Mouse (Mus musculus) limb, embryonic 11.5 days (tissue): ENCODE data around the gene Gna14. TPM values are rescaled to one million over a fixed set of nuclear protein-coding genes. Genes with fewer than 3 reads are reported as not detected.

ENCODE experiments used
- ATAC-seq: fragments of 200-750 bp; cut with Nextera tagmentation; 2 replicates; pipeline ENCODE4 v1.8.0; 2017; ENCODE audit warnings: low read depth; ENCODE audit not compliant: insufficient number of reproducible peaks, low FRiP score, low TSS enrichment
- DNase-seq: peaks from one replicate; pipeline ENCODE4 v3.0.0-alpha.2; 2015; ENCODE audit warnings: low spot score
- H3K27ac ChIP-seq: fragments of 300-500 bp; sonication (generic); replicated peaks from 2 replicates; pipeline ENCODE4 v1.5.1; 2014; ENCODE audit warnings: low read depth, mild to moderate bottlenecking, low read length
- H3K27me3 ChIP-seq: fragments of 300-500 bp; sonication (generic); 2 replicates; pipeline ENCODE4 v1.6.1; 2014; ENCODE audit warnings: mild to moderate bottlenecking, low read length, mixed read lengths; ENCODE audit not compliant: control insufficient read depth, insufficient read depth
- H3K36me3 ChIP-seq: fragments of 300-500 bp; sonication (generic); 2 replicates; pipeline ENCODE4 v1.6.1; 2014; ENCODE audit warnings: mild to moderate bottlenecking, low read length, moderate library complexity, mixed read lengths; ENCODE audit not compliant: control insufficient read depth, insufficient read depth
- H3K4me1 ChIP-seq: fragments of 300-500 bp; sonication (generic); 2 replicates; pipeline ENCODE4 v1.6.1; 2014; ENCODE audit warnings: low read length, mixed read lengths; ENCODE audit not compliant: control insufficient read depth, insufficient read depth
- H3K4me2 ChIP-seq: fragments of 300-500 bp; sonication (generic); 2 replicates; pipeline ENCODE4 v1.6.1; 2014; ENCODE audit warnings: low read depth, mild to moderate bottlenecking, moderate library complexity; ENCODE audit not compliant: severe bottlenecking
- H3K4me3 ChIP-seq: fragments of 300-500 bp; sonication (generic); 2 replicates; pipeline ENCODE4 v1.5.1; 2014; ENCODE audit warnings: low read depth, low read length
- H3K9ac ChIP-seq: fragments of 300-500 bp; sonication (generic); 2 replicates; pipeline ENCODE4 v1.6.1; 2014; ENCODE audit warnings: mild to moderate bottlenecking, low read length
- H3K9me3 ChIP-seq: fragments of 300-500 bp; sonication (generic); 2 replicates; pipeline ENCODE4 v1.6.1; 2016; ENCODE audit warnings: low read length; ENCODE audit not compliant: control insufficient read depth
- WGBS: fragments of 180-500 bp; shearing (Covaris S2); extraction: QIAGEN DNeasy Blood & Tissue Kit; methylation state at CpG from one replicate; pipeline ENCODE4 v1.1.7; 2014; 5-methylcytosine and 5-hydroxymethylcytosine counted together
- polyA plus RNA-seq: library from polyadenylated mRNA; unstranded; fragments of >200 nt; fragmentation: Nextera tagmentation; extraction: Ambion mirVana; gene quantifications from 2 replicates; pipeline ENCODE4 v1.2.1, GENCODE M21; 2014

The Gna14 gene
- polyA plus RNA-seq, 1 experiment from 2014 or later, result 0.13 TPM

DNA sequence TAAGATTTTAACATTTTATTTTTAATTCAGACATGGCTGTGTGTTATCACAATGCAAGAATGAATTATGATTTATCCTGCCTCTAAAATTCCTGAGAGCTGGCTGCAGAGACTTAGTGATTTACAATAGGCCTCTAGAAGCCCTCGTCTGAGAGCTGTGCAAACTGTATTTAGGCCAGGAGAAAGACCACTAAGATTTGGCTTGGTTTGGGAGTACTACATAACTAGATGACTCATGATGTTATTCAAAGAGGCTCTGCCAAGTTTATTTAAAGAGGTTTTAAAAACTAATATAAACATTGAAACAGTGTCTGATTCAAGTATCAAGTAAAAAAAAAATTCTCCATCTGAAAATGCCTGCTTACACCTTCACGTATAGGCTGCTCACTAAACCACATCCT lies 123.0 kb downstream of the Gna14 start:
- Histone ChIP-seq H3K9ac (no peak overlapping the region), H3K36me3 (no peaks in the 10 kb centered on the region), H3K9me3 (no peaks in the 10 kb centered on the region), H3K27ac (no peak overlapping the region), H3K27me3 (no peaks in the 10 kb centered on the region), H3K4me1 (no peaks in the 10 kb centered on the region), H3K4me3 (no peak overlapping the region), H3K4me2 (no peak overlapping the region)
- DNase-seq (no peak), ATAC-seq (no peak)
- WGBS, result 82% methylated on average over 2 of the region's 2 CpGs

DNA sequence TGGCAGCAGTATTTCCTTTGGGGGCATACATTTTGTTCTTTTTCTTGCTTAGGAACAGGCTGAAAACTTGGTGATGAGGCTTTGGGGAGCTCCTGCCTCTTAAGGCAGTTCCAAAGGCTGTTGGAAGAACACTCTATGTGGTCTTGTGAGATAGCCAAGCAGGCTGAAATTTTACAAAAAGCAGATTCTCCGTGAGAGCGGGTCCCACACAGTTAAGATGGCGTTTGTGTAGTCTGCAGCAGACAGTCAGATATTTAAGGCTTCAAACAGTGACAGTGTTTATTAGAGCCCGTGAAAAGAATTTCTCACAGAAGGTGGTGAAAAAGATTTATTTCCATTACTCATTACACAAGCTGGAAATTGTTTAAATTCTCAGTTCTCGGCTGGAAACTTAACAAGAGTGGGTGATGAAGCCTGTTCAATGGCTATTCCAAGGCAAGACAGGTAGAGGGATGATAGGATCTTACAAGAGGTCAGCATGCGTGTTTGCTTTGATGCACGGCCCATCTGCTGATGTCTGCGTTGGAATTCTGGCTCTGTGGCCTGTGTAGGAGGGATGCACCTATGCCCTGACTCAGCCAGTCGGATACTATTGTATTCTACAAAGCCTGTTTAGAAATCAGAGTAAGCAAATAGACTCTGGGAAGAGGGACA lies 123.8 kb downstream of the Gna14 start:
- no peak for ATAC-seq
- no peak overlapping the region for H3K27ac ChIP-seq

DNA sequence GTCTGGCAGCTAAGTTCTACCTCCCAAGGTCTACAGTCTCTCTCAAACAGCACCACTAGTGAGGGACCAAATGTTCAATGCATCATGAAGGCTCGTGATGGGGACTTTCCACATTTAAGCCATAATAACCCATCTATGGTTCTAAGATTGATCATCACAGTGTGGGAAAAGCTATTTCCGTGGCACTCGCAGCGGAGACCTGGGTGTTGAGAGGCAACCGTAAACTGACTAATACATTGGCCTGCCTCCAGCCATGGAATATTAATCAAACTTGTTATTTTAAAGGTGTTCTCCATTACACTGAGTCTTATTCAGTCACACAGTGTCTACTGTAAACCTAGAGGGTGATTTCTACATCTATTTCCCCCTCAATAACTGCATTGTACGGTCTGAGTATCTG lies 127.1 kb downstream of the Gna14 start:
- Histone ChIP-seq H3K9ac (no peak overlapping the region), H3K27ac (no peak overlapping the region), H3K9me3 (no peaks in the 10 kb centered on the region), H3K27me3 (no peaks in the 10 kb centered on the region), H3K4me2 (no peak overlapping the region), H3K36me3 (no peaks in the 10 kb centered on the region), H3K4me3 (no peak overlapping the region), H3K4me1 (no peaks in the 10 kb centered on the region)
- WGBS, result 91% methylated on average over 6 of the region's 6 CpGs
- DNase-seq (no peak), ATAC-seq (no peak)

More for the DNA sequence above, 123.8 kb downstream of the Gna14 start:
- no peaks in the 10 kb centered on the region for H3K27me3 ChIP-seq
- 79% methylated on average over 9 of the region's 9 CpGs for WGBS
- no peak for DNase-seq
- H3K4me3 ChIP-seq, result no peak overlapping the region
- no peak overlapping the region for H3K9ac ChIP-seq
- no peaks in the 10 kb centered on the region for H3K36me3 ChIP-seq
- H3K4me2 ChIP-seq, result no peak overlapping the region
- H3K9me3 ChIP-seq, result no peaks in the 10 kb centered on the region
- no peaks in the 10 kb centered on the region for H3K4me1 ChIP-seq

DNA sequence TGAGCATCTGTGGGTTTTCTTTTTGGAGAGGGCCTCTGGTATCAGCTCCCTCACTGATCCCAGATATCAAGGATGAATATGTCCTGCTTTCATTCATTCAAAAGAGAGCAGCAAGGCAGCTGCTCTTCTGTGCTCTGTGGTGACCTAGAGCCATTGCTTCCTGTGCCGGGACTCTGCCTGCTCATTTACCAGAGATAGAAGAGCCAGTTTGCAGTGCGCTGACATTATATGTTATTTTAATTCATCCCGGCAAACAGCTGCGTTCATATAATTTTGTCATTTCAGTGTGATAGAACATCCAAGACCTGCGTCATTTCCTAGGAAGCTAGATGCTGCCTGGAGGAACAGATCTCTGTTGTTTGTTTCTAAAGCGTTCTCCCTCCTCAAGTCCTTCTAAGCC lies 141.2 kb downstream of the Gna14 start:
- Histone ChIP-seq H3K36me3 (no peaks in the 10 kb centered on the region), H3K27ac (no peak overlapping the region), H3K9ac (no peak overlapping the region), H3K4me2 (no peak overlapping the region), H3K4me1 (no peaks in the 10 kb centered on the region), H3K27me3 (no peaks in the 10 kb centered on the region), H3K4me3 (no peak overlapping the region), H3K9me3 (no peaks in the 10 kb centered on the region)
- DNase-seq (no peak), ATAC-seq (no peak)
- WGBS, result 90% methylated on average over 6 of the region's 6 CpGs

DNA sequence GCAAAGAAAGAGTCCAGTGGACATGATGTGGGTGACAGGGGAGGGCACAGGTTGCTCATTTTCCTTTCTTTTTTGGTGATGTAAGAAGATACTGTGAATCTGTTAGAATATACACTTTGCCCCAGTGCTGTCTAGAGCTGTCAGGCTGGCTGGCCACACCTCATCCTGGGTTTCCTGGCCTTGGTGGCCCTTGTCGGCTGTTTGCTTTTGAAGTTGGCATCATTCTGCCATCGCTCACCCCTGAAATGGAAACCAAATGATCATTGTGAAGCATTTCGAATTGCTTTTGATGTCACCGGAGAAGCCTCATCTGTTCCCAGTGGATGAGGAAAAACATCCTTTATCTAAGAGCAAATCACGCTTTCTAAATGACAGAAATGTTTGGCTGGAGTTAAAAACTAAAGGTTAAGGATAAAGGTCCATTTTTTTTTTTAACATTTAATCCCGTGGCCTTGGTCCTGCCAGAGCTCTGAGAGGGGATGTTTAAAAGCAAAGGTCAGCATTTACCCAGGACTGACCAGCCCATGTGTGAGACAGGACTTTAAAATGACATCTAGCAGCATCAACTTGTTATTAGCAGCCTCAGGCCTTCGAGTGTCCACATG lies 144.2 kb downstream of the Gna14 start:
- no peaks in the 10 kb centered on the region for H3K4me1 ChIP-seq
- WGBS, result 35% methylated on average over 7 of the region's 7 CpGs
- H3K27ac ChIP-seq, result no peak overlapping the region
- DNase-seq (no peak), ATAC-seq (no peak)
- H3K9ac ChIP-seq, result no peak overlapping the region
- H3K36me3 ChIP-seq, result no peaks in the 10 kb centered on the region
- no peaks in the 10 kb centered on the region for H3K9me3 ChIP-seq
- H3K27me3 ChIP-seq, result no peaks in the 10 kb centered on the region
- H3K4me2 ChIP-seq, result no peak overlapping the region
- no peak overlapping the region for H3K4me3 ChIP-seq

DNA sequence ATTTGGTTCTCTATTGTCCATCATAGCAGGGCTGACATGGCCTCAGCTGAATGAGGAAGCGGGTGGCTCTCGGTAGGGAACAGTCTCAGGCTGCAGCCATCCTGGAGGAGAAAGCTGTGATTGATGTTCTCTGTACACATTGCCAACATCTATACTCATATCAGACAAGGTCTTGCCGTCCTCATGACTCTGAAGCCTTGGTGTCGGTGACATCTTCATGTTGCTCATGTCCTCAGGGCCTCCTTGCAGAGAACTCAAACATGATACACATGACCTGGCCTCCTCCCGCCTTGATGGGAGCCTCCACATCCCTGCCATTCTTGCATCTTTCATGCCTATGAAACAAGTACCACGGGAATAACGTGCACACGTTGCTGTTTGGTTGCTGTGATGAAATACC lies 144.9 kb downstream of the Gna14 start:
- Histone ChIP-seq H3K27ac (no peak overlapping the region), H3K9ac (no peak overlapping the region), H3K4me3 (no peak overlapping the region), H3K9me3 (no peaks in the 10 kb centered on the region), H3K4me2 (no peak overlapping the region), H3K4me1 (no peaks in the 10 kb centered on the region), H3K27me3 (no peaks in the 10 kb centered on the region), H3K36me3 (no peaks in the 10 kb centered on the region)
- WGBS, result 84% methylated on average over 8 of the region's 8 CpGs
- no peak for DNase-seq
- no peak for ATAC-seq

DNA sequence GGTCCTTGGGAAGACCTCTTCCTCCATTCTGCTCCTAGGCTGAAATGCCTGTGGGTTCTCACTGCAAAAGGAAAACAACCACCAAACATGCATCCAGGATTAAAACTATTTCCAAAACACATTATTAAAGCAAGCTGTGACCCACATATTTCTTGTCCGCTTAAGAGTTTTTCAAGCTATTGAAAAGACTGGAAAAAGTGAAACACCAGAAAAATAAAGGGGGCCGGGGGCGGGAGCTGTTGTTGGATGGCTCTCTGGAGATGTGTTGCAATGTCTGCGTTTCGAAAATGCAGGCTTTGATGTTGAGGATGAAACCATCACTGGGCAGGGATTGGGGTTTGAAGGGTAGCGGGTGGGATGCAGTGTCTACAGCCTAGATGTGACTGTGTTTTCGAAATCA lies 149.0 kb downstream of the Gna14 start:
- Histone ChIP-seq H3K27me3 (no peaks in the 10 kb centered on the region), H3K27ac (no peak overlapping the region), H3K4me1 (no peaks in the 10 kb centered on the region), H3K36me3 (no peaks in the 10 kb centered on the region), H3K4me2 (no peak overlapping the region), H3K9ac (no peak overlapping the region), H3K4me3 (no peak overlapping the region), H3K9me3 (no peaks in the 10 kb centered on the region)
- ATAC-seq (no peak), DNase-seq (no peak)
- WGBS, result 87% methylated on average over 7 of the region's 7 CpGs

DNA sequence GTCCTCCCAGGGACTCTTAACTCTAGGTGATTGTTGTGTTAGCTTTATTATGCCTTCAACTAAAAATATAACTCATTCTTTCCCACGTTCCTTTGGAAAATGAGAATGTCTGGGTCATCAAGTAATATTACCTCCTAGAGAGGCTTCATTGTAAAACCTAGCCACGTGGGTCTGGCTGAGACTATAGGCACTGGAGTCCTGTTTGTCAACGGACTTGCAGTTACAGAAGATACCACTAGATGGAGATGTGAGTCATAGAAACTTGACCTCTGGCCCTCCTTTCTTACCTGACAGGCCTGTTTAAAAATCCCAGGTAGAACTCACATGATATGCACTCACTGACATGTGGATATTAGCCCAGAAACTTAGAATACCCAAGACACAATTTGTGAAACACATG lies 149.8 kb downstream of the Gna14 start:
- H3K4me1 ChIP-seq, result no peaks in the 10 kb centered on the region
- H3K4me3 ChIP-seq, result no peak overlapping the region
- ATAC-seq (no peak), DNase-seq (no peak)
- 7% methylated on average over 3 of the region's 3 CpGs for WGBS
- no peak overlapping the region for H3K9ac ChIP-seq
- H3K27ac ChIP-seq, result no peak overlapping the region
- H3K36me3 ChIP-seq, result no peaks in the 10 kb centered on the region
- no peak overlapping the region for H3K4me2 ChIP-seq
- H3K27me3 ChIP-seq, result no peaks in the 10 kb centered on the region
- H3K9me3 ChIP-seq, result no peaks in the 10 kb centered on the region
